Mouse (Mus musculus): ENCODE results near the gene Hist1h4h. TPM values are rescaled to one million over a fixed set of nuclear protein-coding genes. Genes with fewer than 3 reads are reported as not detected.
A peak's percentile ranks its signal among the peaks of the same experiment; 100 is the strongest.
"Not testable (repeated sequence)": the region's sequence is repeated elsewhere in the genome, so short reads cannot be mapped to it uniquely, and the experiment has no call there.

Hist1h4h gene
- total RNA-seq, 2 experiments from 2014 or later: 743 to 812 TPM

- DNase-seq: no peak
- intact Hi-C loops (cut with DNase I): no loop called here
These were observed 41.6 kb downstream of the Hist1h4h start for GRCm38 (mm10) chr13:23572218-23573033.

- DNase-seq; intact Hi-C loops (cut with DNase I): not testable (repeated sequence)
These were observed 42.4 kb downstream of the Hist1h4h start for GRCm38 (mm10) chr13:23573034-23573897.

GRCm38 (mm10) chr13:23573898-23574524 is 43.2 kb downstream of the Hist1h4h start, which contains the start of the genes Hist1h2bf and Hist1h2ad:
Gene Hist1h2bf, minus strand, starts transcription at chr13:23574196.
Gene Hist1h2ad, plus strand, starts transcription at chr13:23574381.
- intact Hi-C loops (cut with DNase I): loop anchor here (1.0 kb wide), 1 partner anchor 47 kb away; the partner anchor contains the start of gene Hist1h2be
- peak; percentile 91 to 92 for DNase-seq

GRCm38 (mm10) chr13:23574546-23575170 is 43.8 kb downstream of the Hist1h4h start:
- not testable (repeated sequence) for DNase-seq
- intact Hi-C loops (cut with DNase I): loop anchor here (1.0 kb wide), 1 partner anchor 47 kb away; the partner anchor contains the start of gene Hist1h2be

- peak; percentile 73 to 74 for DNase-seq
- intact Hi-C loops (cut with DNase I): no loop called here
These were observed 44.5 kb downstream of the Hist1h4h start, which contains the start of gene Hist1h3d for GRCm38 (mm10) chr13:23575271-23575851. Gene Hist1h3d, plus strand, starts transcription at chr13:23575763.

GRCm38 (mm10) chr13:23575864-23576313 is 45.0 kb downstream of the Hist1h4h start:
- intact Hi-C loops (cut with DNase I); DNase-seq: not testable (repeated sequence)

- intact Hi-C loops (cut with DNase I): no loop called here
- no peak for DNase-seq
These were observed 45.6 kb downstream of the Hist1h4h start for GRCm38 (mm10) chr13:23576351-23576881.

- intact Hi-C loops (cut with DNase I): no loop called here
- no peak for DNase-seq
These were observed 46.2 kb downstream of the Hist1h4h start for GRCm38 (mm10) chr13:23576906-23577639.

GRCm38 (mm10) chr13:23577835-23578234 is 47.0 kb downstream of the Hist1h4h start:
- intact Hi-C loops (cut with DNase I): no loop called here
- DNase-seq: no peak

Small RNAs within 50 kb of the gene (microRNA-seq; reads per million reads assigned to microRNA genes)
- 0.24 to 0.35 reads per million in 2 experiments for gene Gm44297
- 0 reads per million in 2 experiments for gene Gm44359
- 0 reads per million in 2 experiments for gene Gm44394
- 0.24 to 0.70 reads per million in 2 experiments for gene n-TStga1

Other genes with a start within 250 kb of the Hist1h4h start
- gene Zfp322a, start 161.8 kb upstream of the Hist1h4h start, total RNA-seq (2021): 10 to 100 TPM; 18.9 to 21.7 TPM
- gene Abt1, start 107.2 kb upstream of the Hist1h4h start, total RNA-seq (2021): 1 to 10 TPM; 5.3 to 5.6 TPM
- gene Btn1a1, start 65.1 kb upstream of the Hist1h4h start, total RNA-seq (2021): not detected
- not detected for gene Btn2a2, start 42.2 kb upstream of the Hist1h4h start, total RNA-seq (2021)
- gene Hist1h2af, start 2.9 kb downstream of the Hist1h4h start, total RNA-seq (2021): 100 to 1,000 TPM; 171 to 245 TPM
- 10 to 100 TPM; 45.9 to 66.2 TPM for gene Hist1h3g, start 4.4 kb downstream of the Hist1h4h start, total RNA-seq (2021)
- gene Hist1h2bh, start 12.3 kb downstream of the Hist1h4h start, total RNA-seq (2021): 10 to 100 TPM in 1 of 2 experiments, 1 to 10 TPM in 1; 9.2 to 11.2 TPM
- 10 to 100 TPM; 52.6 to 63.4 TPM for gene Hist1h3f, start 13.0 kb downstream of the Hist1h4h start, total RNA-seq (2021)
- gene Hist1h4f, start 20.6 kb downstream of the Hist1h4h start, total RNA-seq (2021): 100 to 1,000 TPM; 308 to 354 TPM
- 10 to 100 TPM; 16.9 to 20.1 TPM for gene Hist1h1d, start 22.2 kb downstream of the Hist1h4h start, total RNA-seq (2021)
- gene Hist1h3e, start 31.3 kb downstream of the Hist1h4h start, total RNA-seq (2021): 100 to 1,000 TPM; 125 to 161 TPM
- gene Hist1h2ae, start 40.2 kb downstream of the Hist1h4h start, total RNA-seq (2021): 10 to 100 TPM; 38.7 to 42.6 TPM
- gene Hist1h2bg, start 40.3 kb downstream of the Hist1h4h start, total RNA-seq (2021): 100 to 1,000 TPM; 285 to 300 TPM
- gene Hist1h2bf, start 43.1 kb downstream of the Hist1h4h start, total RNA-seq (2021): 100 to 1,000 TPM; 116 to 129 TPM
- 10 to 100 TPM; 32.3 to 37.7 TPM for gene Hist1h2ad, start 43.3 kb downstream of the Hist1h4h start, total RNA-seq (2021)
- gene Hist1h3d, start 44.7 kb downstream of the Hist1h4h start, total RNA-seq (2021): 10 to 100 TPM; 26.2 to 30.6 TPM
- 100 to 1,000 TPM; 167 to 189 TPM for gene Hist1h4d, start 50.5 kb downstream of the Hist1h4h start, total RNA-seq (2021)
- gene Hist1h2be, start 90.1 kb downstream of the Hist1h4h start, total RNA-seq (2021): 10 to 100 TPM; 18.8 to 19.8 TPM
- gene Hist1h1e, start 91.5 kb downstream of the Hist1h4h start, total RNA-seq (2021): 100 to 1,000 TPM; 138 to 168 TPM
- 1 to 10 TPM; 5.1 to 6.2 TPM for gene Hist1h2ac, start 152.9 kb downstream of the Hist1h4h start, total RNA-seq (2021)
- gene Hist1h2bc, start 153.1 kb downstream of the Hist1h4h start, total RNA-seq (2021): 10 to 100 TPM; 50.8 to 51.3 TPM
- gene Hist1h1t, start 164.8 kb downstream of the Hist1h4h start, total RNA-seq (2021): under 1 TPM; 0.29 to 0.67 TPM
- 100 to 1,000 TPM; 105 to 116 TPM for gene Hist1h4c, start 167.4 kb downstream of the Hist1h4h start, total RNA-seq (2021)
- 10 to 100 TPM; 26.7 to 32.4 TPM for gene Hfe, start 179.8 kb downstream of the Hist1h4h start, total RNA-seq (2021)
- gene Hist1h1c, start 207.8 kb downstream of the Hist1h4h start, total RNA-seq (2021): 100 to 1,000 TPM; 299 to 383 TPM
- 100 to 1,000 TPM in 1 of 2 experiments, 10 to 100 TPM in 1; 84.0 to 101 TPM for gene Hist1h3c, start 214.6 kb downstream of the Hist1h4h start, total RNA-seq (2021)
- gene Hist1h2bb, start 215.7 kb downstream of the Hist1h4h start, total RNA-seq (2021): 100 to 1,000 TPM; 105 to 106 TPM
- 100 to 1,000 TPM; 166 to 169 TPM for gene Hist1h2ab, start 220.1 kb downstream of the Hist1h4h start, total RNA-seq (2021)
- gene Hist1h3b, start 221.2 kb downstream of the Hist1h4h start, total RNA-seq (2021): 100 to 1,000 TPM; 221 to 266 TPM
- gene Hist1h4b, start 226.0 kb downstream of the Hist1h4h start, total RNA-seq (2021): 100 to 1,000 TPM; 130 to 151 TPM
- gene Hist1h4a, start 230.2 kb downstream of the Hist1h4h start, total RNA-seq (2021): 100 to 1,000 TPM; 162 to 177 TPM
- gene Hist1h3a, start 231.3 kb downstream of the Hist1h4h start, total RNA-seq (2021): 100 to 1,000 TPM; 160 to 202 TPM
- 100 to 1,000 TPM; 109 to 127 TPM for gene Hist1h1a, start 232.6 kb downstream of the Hist1h4h start, total RNA-seq (2021)
- not detected for gene Trim38, start 238.9 kb downstream of the Hist1h4h start, total RNA-seq (2021)